Mouse (Mus musculus): Measurements from ENCODE around the gene Sgk2. TPM values are rescaled to one million over a fixed set of nuclear protein-coding genes. Genes with fewer than 3 reads are reported as not detected.

Gene Sgk2
- polyA plus RNA-seq, 1 experiment from 2014 or later: 9.4 TPM

GRCm38 (mm10) chr2:162984381-162984780, 2.7 kb upstream of the Sgk2 start:
- Histone ChIP-seq H3K4me2 (ENCODE audit: low read depth, low read length) (no peak overlapping the region), H3K36me3 (replicated peaks; ENCODE audit: insufficient read depth, low read length) (no peaks in the 10 kb centered on the region), H3K4me3 (ENCODE audit: low read depth, low read length) (no peak overlapping the region), H3K9ac (replicated peaks) (no peak overlapping the region), H3K27me3 (ENCODE audit: insufficient read depth, low read length) (no peaks in the 10 kb centered on the region), H3K4me1 (ENCODE audit: insufficient read depth) (peaks cover 8% of the 10 kb centered on the region), H3K9me3 (ENCODE audit: low read length) (no peaks in the 10 kb centered on the region), H3K27ac (ENCODE audit: low read depth) (peak overlapping the region; percentile 44; the same call in 1 of the 2 replicates)
- DNase-seq (no peak), ATAC-seq (no peak)
- TF ChIP-seq CTCF (IDR thresholded peaks at IDR 0.05; ENCODE audit: low read depth) (no peak), EP300 (IDR thresholded peaks at IDR 0.05; ENCODE audit: low read depth) (no peak)
- 57% methylated on average over 6 of the region's 6 CpGs for WGBS (ENCODE audit: insufficient replicate concordance)

GRCm38 (mm10) chr2:162985923-162986322, 1.2 kb upstream of the Sgk2 start:
- peak overlapping the region; percentile 83 for H3K27ac ChIP-seq (ENCODE audit: low read depth)
- H3K4me3 ChIP-seq (ENCODE audit: low read depth, low read length): no peak overlapping the region
- H3K9me3 ChIP-seq (ENCODE audit: low read length): no peaks in the 10 kb centered on the region
- H3K9ac ChIP-seq (replicated peaks): no peak overlapping the region
- DNase-seq (peak; percentile 84), ATAC-seq (peak; percentile 91)
- H3K36me3 ChIP-seq (replicated peaks; ENCODE audit: insufficient read depth, low read length): no peaks in the 10 kb centered on the region
- WGBS (ENCODE audit: insufficient replicate concordance): 35% methylated on average over 3 of the region's 3 CpGs
- TF ChIP-seq EP300 (IDR thresholded peaks at IDR 0.05; ENCODE audit: low read depth) (peak; percentile 45; the same call in 1 of the 2 replicates), CTCF (IDR thresholded peaks at IDR 0.05; ENCODE audit: low read depth) (no peak)
- no peak overlapping the region for H3K4me2 ChIP-seq (ENCODE audit: low read depth, low read length)
- H3K4me1 ChIP-seq (ENCODE audit: insufficient read depth): peaks cover 8% of the 10 kb centered on the region
- no peaks in the 10 kb centered on the region for H3K27me3 ChIP-seq (ENCODE audit: insufficient read depth, low read length)

GRCm38 (mm10) chr2:162986764-162987163, 366 bp upstream of the Sgk2 start:
- no peak for DNase-seq
- H3K9ac ChIP-seq (replicated peaks): no peak overlapping the region
- ATAC-seq: peak; percentile 11
- no peaks in the 10 kb centered on the region for H3K9me3 ChIP-seq (ENCODE audit: low read length)
- H3K4me1 ChIP-seq (ENCODE audit: insufficient read depth): peaks cover 8% of the 10 kb centered on the region
- peak overlapping the region; percentile 83 for H3K27ac ChIP-seq (ENCODE audit: low read depth)
- TF ChIP-seq EP300 (IDR thresholded peaks at IDR 0.05; ENCODE audit: low read depth) (no peak), CTCF (IDR thresholded peaks at IDR 0.05; ENCODE audit: low read depth) (no peak)
- H3K4me3 ChIP-seq (ENCODE audit: low read depth, low read length): no peak overlapping the region
- WGBS (ENCODE audit: insufficient replicate concordance): 63% methylated on average over 3 of the region's 3 CpGs
- H3K27me3 ChIP-seq (ENCODE audit: insufficient read depth, low read length): no peaks in the 10 kb centered on the region
- H3K4me2 ChIP-seq (ENCODE audit: low read depth, low read length): 0 out of 2 replicates have a peak overlapping the region, but pooled peaks have one; percentile 10
- no peaks in the 10 kb centered on the region for H3K36me3 ChIP-seq (replicated peaks; ENCODE audit: insufficient read depth, low read length)

GRCm38 (mm10) chr2:162988235-162988634, 1.1 kb downstream of the Sgk2 start:
- DNase-seq (no peak), ATAC-seq (no peak)
- no peaks in the 10 kb centered on the region for H3K9me3 ChIP-seq (ENCODE audit: low read length)
- no peaks in the 10 kb centered on the region for H3K36me3 ChIP-seq (replicated peaks; ENCODE audit: insufficient read depth, low read length)
- peaks cover 10% of the 10 kb centered on the region for H3K4me1 ChIP-seq (ENCODE audit: insufficient read depth)
- no peaks in the 10 kb centered on the region for H3K27me3 ChIP-seq (ENCODE audit: insufficient read depth, low read length)
- no peak overlapping the region; the same call in 1 of the 2 replicates for H3K4me3 ChIP-seq (ENCODE audit: low read depth, low read length)
- WGBS (ENCODE audit: insufficient replicate concordance): 52% methylated on average over 4 of the region's 4 CpGs
- H3K4me2 ChIP-seq (ENCODE audit: low read depth, low read length): peak overlapping the region; percentile 4; the same call in 1 of the 2 replicates
- peak overlapping the region; percentile 83 for H3K27ac ChIP-seq (ENCODE audit: low read depth)
- no peak overlapping the region for H3K9ac ChIP-seq (replicated peaks)
- no peak for TF ChIP-seq EP300 (IDR thresholded peaks at IDR 0.05; ENCODE audit: low read depth)
- TF ChIP-seq CTCF (IDR thresholded peaks at IDR 0.05; ENCODE audit: low read depth): no peak

GRCm38 (mm10) chr2:162991394-162992083, 4.4 kb downstream of the Sgk2 start:
- TF ChIP-seq EP300 (IDR thresholded peaks at IDR 0.05; ENCODE audit: low read depth): no peak
- TF ChIP-seq CTCF (IDR thresholded peaks at IDR 0.05; ENCODE audit: low read depth): peak; percentile 41
- Histone ChIP-seq H3K9me3 (ENCODE audit: low read length) (no peaks in the 10 kb centered on the region), H3K27ac (ENCODE audit: low read depth) (peak overlapping the region; percentile 60), H3K4me2 (ENCODE audit: low read depth, low read length) (no peak overlapping the region), H3K27me3 (ENCODE audit: insufficient read depth, low read length) (no peaks in the 10 kb centered on the region), H3K36me3 (replicated peaks; ENCODE audit: insufficient read depth, low read length) (no peaks in the 10 kb centered on the region), H3K4me1 (ENCODE audit: insufficient read depth) (peaks cover 6% of the 10 kb centered on the region; the same call in 1 of the 2 replicates), H3K4me3 (ENCODE audit: low read depth, low read length) (no peak overlapping the region), H3K9ac (replicated peaks) (0 out of 2 replicates have a peak overlapping the region, but pooled peaks have one; percentile 30)
- 39% methylated on average over 6 of the region's 6 CpGs for WGBS (ENCODE audit: insufficient replicate concordance)
- ATAC-seq (peak; percentile 32; the same call in 1 of the 2 replicates), DNase-seq (no peak)

- Histone ChIP-seq H3K27ac (ENCODE audit: low read depth) (peak overlapping the region; percentile 60), H3K9ac (replicated peaks) (0 out of 2 replicates have a peak overlapping the region, but pooled peaks have one; percentile 30), H3K4me2 (ENCODE audit: low read depth, low read length) (no peak overlapping the region), H3K27me3 (ENCODE audit: insufficient read depth, low read length) (no peaks in the 10 kb centered on the region), H3K36me3 (replicated peaks; ENCODE audit: insufficient read depth, low read length) (no peaks in the 10 kb centered on the region), H3K9me3 (ENCODE audit: low read length) (no peaks in the 10 kb centered on the region), H3K4me3 (ENCODE audit: low read depth, low read length) (no peak overlapping the region), H3K4me1 (ENCODE audit: insufficient read depth) (0 out of 2 replicates have a peak, but pooled peaks cover 6% of the 10 kb centered on the region)
- no peak for TF ChIP-seq CTCF (IDR thresholded peaks at IDR 0.05; ENCODE audit: low read depth)
- TF ChIP-seq EP300 (IDR thresholded peaks at IDR 0.05; ENCODE audit: low read depth): no peak
- ATAC-seq (peak; percentile 59), DNase-seq (no peak)
Measured at GRCm38 (mm10) chr2:162992084-162992437, 4.9 kb downstream of the Sgk2 start.
